Mouse (Mus musculus) testis, adult 2 months (tissue): ENCODE measurements at regions not wholly inside any gene's neighbourhood (a gene's known extent, or its start where the extent isn't known, plus 50 kb on each side); places are given as distances from the start of the nearest gene placed in this dataset.

Experiments used
- CTCF ChIP-seq: fragments of 200-500 bp; IDR thresholded peaks from 2 replicates; pipeline ENCODE4 v1.5.1; 2012; ENCODE audit warnings: low read depth, mild to moderate bottlenecking, inconsistent platforms, low read length, moderate library complexity; ENCODE audit not compliant: control insufficient read depth, insufficient read depth, insufficient replicate concordance
- POLR2A ChIP-seq: fragments of 200-500 bp; IDR thresholded peaks from 2 replicates; pipeline ENCODE4 v1.6.1; 2012; ENCODE audit warnings: low read depth, mild to moderate bottlenecking, inconsistent platforms, low read length, moderate library complexity; ENCODE audit not compliant: control insufficient read depth

- no peak for TF ChIP-seq CTCF
- no peak for TF ChIP-seq POLR2A
Observed at GRCm38 (mm10) chr9:79022291-79022690, 406.9 kb downstream of the Cd109 start.
